Mouse (Mus musculus): ENCODE results near the gene Gjc1. TPM values are rescaled to one million over a fixed set of nuclear protein-coding genes. Genes with fewer than 3 reads are reported as not detected.

The Gjc1 gene
- polyA plus RNA-seq, 1 experiment from 2014 or later: 33.9 TPM

DNA sequence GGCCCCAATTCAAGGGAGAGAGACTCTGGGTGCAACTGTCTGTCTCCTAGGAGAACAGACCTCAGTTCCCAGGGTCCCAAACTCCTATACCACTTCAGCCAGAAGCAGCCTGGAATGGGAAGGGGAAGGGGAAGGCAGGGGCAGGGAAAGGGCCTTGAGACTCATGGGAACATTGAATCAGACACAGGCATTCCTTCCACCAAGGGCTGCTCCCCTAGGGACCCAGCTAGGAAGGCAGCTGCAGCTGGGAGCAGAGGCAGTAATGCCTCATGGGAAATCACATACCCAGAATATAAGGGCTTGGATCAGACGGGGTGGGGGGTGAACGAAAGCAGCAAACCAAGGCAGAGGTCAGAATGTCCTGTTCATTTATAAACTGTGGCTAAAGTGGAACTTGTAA, 18.6 kb upstream of the Gjc1 start:
- Histone ChIP-seq H3K27ac (replicated peaks; ENCODE audit: low read depth, low read length) (no peak overlapping the region), H3K4me1 (ENCODE audit: control insufficient read depth, insufficient read depth, low read length) (no peaks in the 10 kb centered on the region), H3K9me3 (ENCODE audit: control insufficient read depth, low read length) (no peaks in the 10 kb centered on the region), H3K4me3 (replicated peaks; ENCODE audit: low read depth, low read length) (no peak overlapping the region), H3K27me3 (ENCODE audit: control insufficient read depth, insufficient read depth, low read length) (no peaks in the 10 kb centered on the region), H3K9ac (replicated peaks; ENCODE audit: low read length) (no peak overlapping the region), H3K4me2 (ENCODE audit: low read length) (no peak overlapping the region), H3K36me3 (ENCODE audit: control insufficient read depth, insufficient read depth, low read length) (peaks cover 66% of the 10 kb centered on the region)
- ATAC-seq (ENCODE audit: low FRiP score, low TSS enrichment) (no peak), DNase-seq (no peak)
- WGBS: 92% methylated on average over 2 of the region's 2 CpGs

DNA sequence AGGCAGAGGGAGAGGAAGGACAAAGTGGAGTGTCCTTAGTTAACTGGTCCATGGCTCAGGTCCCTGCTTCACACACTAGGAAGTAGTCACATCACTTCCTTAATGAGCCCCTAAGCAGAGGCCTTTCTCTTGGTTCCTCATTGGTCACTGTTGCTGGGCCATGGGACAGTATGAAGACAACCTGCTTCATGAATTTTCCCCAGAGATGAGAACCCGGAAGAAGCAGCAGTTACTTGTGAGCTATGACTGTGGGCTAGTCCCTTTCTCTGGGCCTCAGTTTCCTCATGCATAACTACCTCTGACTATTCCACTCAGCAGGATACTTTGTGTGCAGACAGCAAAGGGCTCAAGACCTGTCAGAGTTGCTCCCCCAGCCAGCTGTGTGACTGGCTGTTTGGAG, 17.9 kb upstream of the Gjc1 start:
- H3K27me3 ChIP-seq (ENCODE audit: control insufficient read depth, insufficient read depth, low read length): no peaks in the 10 kb centered on the region
- no peak for DNase-seq
- no peak overlapping the region for H3K9ac ChIP-seq (replicated peaks; ENCODE audit: low read length)
- ATAC-seq (ENCODE audit: low FRiP score, low TSS enrichment): no peak
- 89% methylated on average over 1 of the region's 1 CpGs for WGBS
- no peak overlapping the region for H3K4me2 ChIP-seq (ENCODE audit: low read length)
- H3K27ac ChIP-seq (replicated peaks; ENCODE audit: low read depth, low read length): 0 out of 2 replicates have a peak overlapping the region, but pooled peaks have one; percentile 13
- H3K36me3 ChIP-seq (ENCODE audit: control insufficient read depth, insufficient read depth, low read length): peaks cover 58% of the 10 kb centered on the region
- H3K4me3 ChIP-seq (replicated peaks; ENCODE audit: low read depth, low read length): no peak overlapping the region
- no peaks in the 10 kb centered on the region for H3K9me3 ChIP-seq (ENCODE audit: control insufficient read depth, low read length)
- H3K4me1 ChIP-seq (ENCODE audit: control insufficient read depth, insufficient read depth, low read length): no peaks in the 10 kb centered on the region

DNA sequence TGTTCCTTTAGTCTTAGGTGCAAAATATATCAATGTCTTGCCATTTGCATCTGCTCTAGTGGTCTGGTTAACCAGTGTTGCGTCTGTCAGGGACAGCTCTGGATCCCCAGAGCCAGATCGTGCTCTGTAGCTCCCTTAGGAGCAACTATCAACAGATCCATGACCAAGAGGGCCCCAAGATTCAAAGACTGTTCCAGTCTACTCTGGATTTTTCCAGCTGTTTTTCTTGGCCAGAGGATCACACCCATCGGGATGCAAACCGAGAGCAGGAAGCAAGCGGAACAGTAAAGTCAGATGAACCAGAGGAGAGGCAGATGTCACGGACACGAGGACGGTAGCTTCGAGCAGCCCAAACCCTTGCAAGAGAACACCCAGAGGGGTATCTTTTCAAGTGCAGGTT, 16.6 kb upstream of the Gjc1 start:
- ATAC-seq (ENCODE audit: low FRiP score, low TSS enrichment): no peak
- WGBS: 90% methylated on average over 9 of the region's 9 CpGs

DNA sequence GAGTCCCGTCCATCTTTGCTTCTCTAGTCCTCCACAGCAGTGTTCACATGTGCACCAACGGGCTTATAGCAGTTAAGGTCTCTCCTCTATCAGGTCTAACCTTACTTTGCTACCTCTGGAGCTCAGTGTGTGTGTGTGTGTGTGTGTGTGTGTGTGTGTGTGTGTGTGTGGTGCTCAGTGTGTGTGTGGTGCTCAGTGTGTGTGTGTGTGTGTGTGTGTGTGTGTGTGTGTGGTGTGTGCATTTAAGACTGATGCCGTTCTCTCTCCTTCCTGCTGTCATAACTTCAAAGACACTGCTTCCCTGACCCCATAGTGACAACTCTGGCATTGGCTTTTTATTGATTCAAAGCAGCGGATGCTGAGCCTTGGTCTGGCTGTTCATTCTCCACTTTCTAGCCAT, 16.0 kb upstream of the Gjc1 start, which contains the start of gene Higd1b:
TSS of gene Higd1b (plus strand) at position 301 of the 400 bp plus-strand sequence.
- ATAC-seq (ENCODE audit: low FRiP score, low TSS enrichment) (no peak), DNase-seq (no peak)
- Histone ChIP-seq H3K9me3 (ENCODE audit: control insufficient read depth, low read length) (no peaks in the 10 kb centered on the region), H3K27me3 (ENCODE audit: control insufficient read depth, insufficient read depth, low read length) (no peaks in the 10 kb centered on the region), H3K4me1 (ENCODE audit: control insufficient read depth, insufficient read depth, low read length) (no peaks in the 10 kb centered on the region), H3K9ac (replicated peaks; ENCODE audit: low read length) (no peak within 1 kb of the TSS), H3K36me3 (ENCODE audit: control insufficient read depth, insufficient read depth, low read length) (peaks cover 42% of the 10 kb centered on the region), H3K4me2 (ENCODE audit: low read length) (no peak within 1 kb of the TSS), H3K4me3 (replicated peaks; ENCODE audit: low read depth, low read length) (no peak within 1 kb of the TSS), H3K27ac (replicated peaks; ENCODE audit: low read depth, low read length) (no peak within 1 kb of the TSS)
- 84% methylated on average over 4 of the region's 4 CpGs for WGBS

More for the DNA sequence above, 16.6 kb upstream of the Gjc1 start:
- Histone ChIP-seq H3K4me3 (replicated peaks; ENCODE audit: low read depth, low read length) (no peak overlapping the region), H3K9me3 (ENCODE audit: control insufficient read depth, low read length) (no peaks in the 10 kb centered on the region), H3K27ac (replicated peaks; ENCODE audit: low read depth, low read length) (no peak overlapping the region), H3K27me3 (ENCODE audit: control insufficient read depth, insufficient read depth, low read length) (no peaks in the 10 kb centered on the region), H3K36me3 (ENCODE audit: control insufficient read depth, insufficient read depth, low read length) (peaks cover 47% of the 10 kb centered on the region), H3K4me2 (ENCODE audit: low read length) (no peak overlapping the region), H3K9ac (replicated peaks; ENCODE audit: low read length) (no peak overlapping the region), H3K4me1 (ENCODE audit: control insufficient read depth, insufficient read depth, low read length) (no peaks in the 10 kb centered on the region)
- no peak for DNase-seq

DNA sequence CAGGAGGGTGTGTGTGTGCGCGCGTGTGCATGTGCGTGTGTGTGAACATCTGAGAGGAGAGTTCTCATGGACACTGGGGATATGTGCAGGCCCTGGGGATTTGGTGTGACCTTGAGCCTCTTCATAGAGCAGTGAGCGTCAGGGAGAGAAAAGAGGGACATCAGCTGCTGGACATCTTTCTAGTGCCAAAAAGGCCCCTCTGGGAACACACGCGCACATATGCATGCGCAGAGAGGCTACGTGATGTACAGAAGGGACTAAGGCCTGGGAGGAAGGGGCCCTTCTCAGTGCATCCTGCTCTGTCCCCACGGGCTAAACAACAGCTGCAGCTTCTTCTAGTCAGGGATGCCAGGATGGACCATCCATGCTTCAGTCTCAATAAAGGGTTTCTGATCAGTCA, 14.7 kb upstream of the Gjc1 start:
- H3K4me2 ChIP-seq (ENCODE audit: low read length): no peak overlapping the region
- no peak overlapping the region for H3K4me3 ChIP-seq (replicated peaks; ENCODE audit: low read depth, low read length)
- H3K27ac ChIP-seq (replicated peaks; ENCODE audit: low read depth, low read length): no peak overlapping the region
- DNase-seq (no peak), ATAC-seq (ENCODE audit: low FRiP score, low TSS enrichment) (no peak)
- no peaks in the 10 kb centered on the region for H3K4me1 ChIP-seq (ENCODE audit: control insufficient read depth, insufficient read depth, low read length)
- WGBS: 87% methylated on average over 10 of the region's 10 CpGs
- H3K9me3 ChIP-seq (ENCODE audit: control insufficient read depth, low read length): no peaks in the 10 kb centered on the region
- H3K36me3 ChIP-seq (ENCODE audit: control insufficient read depth, insufficient read depth, low read length): peaks cover 30% of the 10 kb centered on the region
- H3K27me3 ChIP-seq (ENCODE audit: control insufficient read depth, insufficient read depth, low read length): no peaks in the 10 kb centered on the region
- H3K9ac ChIP-seq (replicated peaks; ENCODE audit: low read length): no peak overlapping the region

DNA sequence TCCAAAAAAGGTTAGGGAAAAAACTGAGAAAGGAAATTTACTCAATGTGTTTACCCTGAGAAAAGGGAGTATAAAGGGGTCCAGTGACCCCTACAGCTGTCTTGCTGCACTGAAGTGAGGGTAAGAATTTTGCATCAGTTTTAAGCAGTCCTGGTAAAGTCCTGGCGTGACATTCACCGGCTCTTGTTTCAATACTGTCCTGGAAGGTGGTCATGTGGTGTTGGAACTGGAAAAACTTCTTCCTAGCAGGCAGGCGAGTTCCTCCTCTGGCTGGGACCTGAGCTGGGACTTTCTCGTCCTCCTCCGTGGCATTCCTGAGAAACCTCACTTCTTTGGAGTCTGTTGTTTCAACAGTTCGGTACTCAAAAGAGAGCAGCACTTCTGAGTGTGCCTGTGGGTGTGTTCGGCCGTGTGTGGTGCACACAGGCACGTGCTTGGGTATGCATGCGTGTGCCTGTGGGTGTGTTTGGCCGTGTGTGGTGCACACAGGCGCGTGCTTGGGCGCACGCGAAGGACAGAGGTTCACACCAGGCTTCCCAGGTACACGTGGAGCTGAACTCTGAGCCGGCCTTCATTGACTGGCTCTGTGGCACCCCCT, 13.3 kb upstream of the Gjc1 start:
- H3K27me3 ChIP-seq (ENCODE audit: control insufficient read depth, insufficient read depth, low read length): no peaks in the 10 kb centered on the region
- DNase-seq (no peak), ATAC-seq (ENCODE audit: low FRiP score, low TSS enrichment) (no peak)
- no peak overlapping the region for H3K4me3 ChIP-seq (replicated peaks; ENCODE audit: low read depth, low read length)
- H3K9me3 ChIP-seq (ENCODE audit: control insufficient read depth, low read length): no peaks in the 10 kb centered on the region
- H3K27ac ChIP-seq (replicated peaks; ENCODE audit: low read depth, low read length): no peak overlapping the region
- H3K4me1 ChIP-seq (ENCODE audit: control insufficient read depth, insufficient read depth, low read length): no peaks in the 10 kb centered on the region
- 77% methylated on average over 18 of the region's 18 CpGs for WGBS
- H3K4me2 ChIP-seq (ENCODE audit: low read length): no peak overlapping the region
- no peak overlapping the region for H3K9ac ChIP-seq (replicated peaks; ENCODE audit: low read length)
- peaks cover 15% of the 10 kb centered on the region for H3K36me3 ChIP-seq (ENCODE audit: control insufficient read depth, insufficient read depth, low read length)

DNA sequence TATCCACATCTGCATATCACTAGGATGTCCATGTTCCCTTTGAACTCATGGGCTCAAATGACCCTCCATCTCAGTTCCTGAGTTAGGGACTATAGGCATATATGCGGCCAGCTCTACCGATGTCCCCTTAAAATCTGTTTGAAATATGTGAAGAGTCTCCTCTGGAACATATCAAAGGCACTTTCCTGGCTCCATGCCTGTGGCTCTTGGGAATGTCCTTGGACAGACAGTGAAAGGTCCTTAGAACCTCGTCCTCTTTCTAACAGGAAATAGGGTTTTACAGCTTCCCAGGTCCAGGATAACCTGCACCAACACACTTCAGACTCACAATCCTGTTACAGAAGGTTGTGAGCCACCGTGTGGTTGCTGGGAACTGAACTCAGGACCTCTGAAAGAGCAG, 10.8 kb upstream of the Gjc1 start:
- H3K4me3 ChIP-seq (replicated peaks; ENCODE audit: low read depth, low read length): no peak overlapping the region
- DNase-seq (no peak), ATAC-seq (ENCODE audit: low FRiP score, low TSS enrichment) (no peak)
- H3K27me3 ChIP-seq (ENCODE audit: control insufficient read depth, insufficient read depth, low read length): no peaks in the 10 kb centered on the region
- no peaks in the 10 kb centered on the region for H3K36me3 ChIP-seq (ENCODE audit: control insufficient read depth, insufficient read depth, low read length)
- no peak overlapping the region for H3K9ac ChIP-seq (replicated peaks; ENCODE audit: low read length)
- 84% methylated on average over 4 of the region's 4 CpGs for whole genome bisulfite sequencing
- no peaks in the 10 kb centered on the region for H3K4me1 ChIP-seq (ENCODE audit: control insufficient read depth, insufficient read depth, low read length)
- no peak overlapping the region for H3K4me2 ChIP-seq (ENCODE audit: low read length)
- H3K9me3 ChIP-seq (ENCODE audit: control insufficient read depth, low read length): no peaks in the 10 kb centered on the region
- no peak overlapping the region for H3K27ac ChIP-seq (replicated peaks; ENCODE audit: low read depth, low read length)

DNA sequence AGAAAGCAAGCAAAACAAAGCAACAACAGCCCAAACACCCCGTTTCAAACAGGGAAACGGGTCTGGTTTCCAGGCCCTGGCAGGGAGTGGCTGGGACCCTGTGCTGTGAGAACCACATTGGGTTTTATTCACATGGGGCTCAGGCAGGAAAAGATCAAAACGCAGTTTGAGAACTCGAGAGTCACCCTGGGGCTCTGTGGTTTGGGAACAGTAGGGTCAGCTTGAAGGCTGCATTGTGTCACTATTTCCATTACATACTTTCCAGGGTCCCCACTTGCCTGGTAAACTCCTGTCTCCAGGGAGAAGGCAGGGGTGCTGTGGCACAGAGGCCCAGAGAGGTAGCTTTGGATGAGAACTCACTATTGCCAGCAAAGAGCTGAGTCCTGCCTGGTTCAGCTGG, 7.6 kb upstream of the Gjc1 start:
- 62% methylated on average over 4 of the region's 4 CpGs for WGBS
- no peaks in the 10 kb centered on the region for H3K4me1 ChIP-seq (ENCODE audit: control insufficient read depth, insufficient read depth, low read length)
- H3K4me2 ChIP-seq (ENCODE audit: low read length): no peak overlapping the region
- ATAC-seq (ENCODE audit: low FRiP score, low TSS enrichment): no peak
- H3K9ac ChIP-seq (replicated peaks; ENCODE audit: low read length): no peak overlapping the region
- no peaks in the 10 kb centered on the region for H3K36me3 ChIP-seq (ENCODE audit: control insufficient read depth, insufficient read depth, low read length)
- no peak overlapping the region for H3K4me3 ChIP-seq (replicated peaks; ENCODE audit: low read depth, low read length)
- no peaks in the 10 kb centered on the region for H3K27me3 ChIP-seq (ENCODE audit: control insufficient read depth, insufficient read depth, low read length)
- H3K27ac ChIP-seq (replicated peaks; ENCODE audit: low read depth, low read length): no peak overlapping the region
- DNase-seq: no peak
- no peaks in the 10 kb centered on the region for H3K9me3 ChIP-seq (ENCODE audit: control insufficient read depth, low read length)

DNA sequence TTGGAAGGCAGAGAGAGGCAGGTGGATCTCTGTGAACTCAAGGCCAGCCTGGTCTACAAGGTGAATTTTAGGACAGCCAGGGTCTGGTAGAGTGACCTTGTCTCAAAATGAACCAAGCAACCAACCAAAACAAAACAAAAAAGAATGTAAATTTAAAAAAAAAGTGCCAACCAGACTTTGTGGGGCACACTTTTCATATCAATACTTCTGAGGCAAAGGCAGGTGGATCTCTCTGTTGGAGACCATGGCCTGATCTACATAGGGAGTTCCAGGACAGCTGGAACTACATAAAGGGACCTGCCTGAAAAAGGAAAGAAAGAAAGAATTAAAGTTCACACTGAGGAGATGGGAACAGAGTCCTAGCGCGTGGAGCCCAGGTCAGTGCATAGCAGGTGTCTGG, 7.0 kb upstream of the Gjc1 start:
- Histone ChIP-seq H3K9ac (replicated peaks; ENCODE audit: low read length) (no peak overlapping the region), H3K4me1 (ENCODE audit: control insufficient read depth, insufficient read depth, low read length) (no peaks in the 10 kb centered on the region), H3K4me2 (ENCODE audit: low read length) (no peak overlapping the region), H3K9me3 (ENCODE audit: control insufficient read depth, low read length) (no peaks in the 10 kb centered on the region), H3K27me3 (ENCODE audit: control insufficient read depth, insufficient read depth, low read length) (no peaks in the 10 kb centered on the region), H3K27ac (replicated peaks; ENCODE audit: low read depth, low read length) (no peak overlapping the region), H3K4me3 (replicated peaks; ENCODE audit: low read depth, low read length) (no peak overlapping the region), H3K36me3 (ENCODE audit: control insufficient read depth, insufficient read depth, low read length) (no peaks in the 10 kb centered on the region)
- ATAC-seq (ENCODE audit: low FRiP score, low TSS enrichment) (no peak), DNase-seq (no peak)
- WGBS: 66% methylated on average over 2 of the region's 2 CpGs

All from midbrain, embryonic 14.5 days (tissue).